Mouse (Mus musculus) ES-E14 (cell line): ENCODE measurements around the gene Mrps31. TPM values are rescaled to one million over a fixed set of nuclear protein-coding genes. Genes with fewer than 3 reads are reported as not detected.

Source experiments
- DNase-seq: peaks from one replicate; pipeline ENCODE4 v3.0.0-alpha.2; 2013; ENCODE audit warnings: low read depth, low spot score
- H3K27ac ChIP-seq: 2 replicates; pipeline ENCODE4 v1.5.1; 2012; ENCODE audit warnings: low read depth, mild to moderate bottlenecking, low read length, moderate library complexity, mixed read lengths; ENCODE audit not compliant: poor library complexity, insufficient read depth, severe bottlenecking
- H3K36me3 ChIP-seq: 2 replicates; pipeline ENCODE4 v1.6.1; 2012; ENCODE audit warnings: mild to moderate bottlenecking, low read length, moderate library complexity, mixed read lengths; ENCODE audit not compliant: control insufficient read depth, poor library complexity, insufficient read depth, severe bottlenecking
- H3K4me1 ChIP-seq, 2 experiments: fragments of 150-350 bp in 1 of 2; sonication (generic) in 1 of 2; 2 replicates each; pipeline ENCODE4 v1.6.1; 2012; ENCODE audit warnings: low read length in 2 of 2, mild to moderate bottlenecking in 1 of 2, mixed read lengths in 1 of 2; ENCODE audit not compliant: control insufficient read depth in 2 of 2, insufficient read depth in 2 of 2, poor library complexity in 1 of 2
- H3K4me3 ChIP-seq, 2 experiments: fragments of 150-350 bp in 1 of 2; sonication (generic) in 1 of 2; 2 replicates each; pipeline ENCODE4 v1.5.1; 2012; ENCODE audit warnings: low read length in 2 of 2, low read depth in 1 of 2, mild to moderate bottlenecking in 1 of 2, mixed read lengths in 1 of 2; ENCODE audit not compliant: insufficient read depth in 1 of 2, poor library complexity in 1 of 2, severe bottlenecking in 1 of 2
- H3K9ac ChIP-seq: 2 replicates; pipeline ENCODE4 v1.6.1; 2012; ENCODE audit warnings: low read depth, mild to moderate bottlenecking, low read length, mixed read lengths; ENCODE audit not compliant: poor library complexity, insufficient read depth, severe bottlenecking
- H3K9me3 ChIP-seq: fragments of 150-350 bp; sonication (generic); 2 replicates; pipeline ENCODE4 v1.6.1; 2012; ENCODE audit warnings: low read depth, mild to moderate bottlenecking, low read length; ENCODE audit not compliant: control insufficient read depth, insufficient read depth
- CHD2 ChIP-seq: IDR thresholded peaks from 2 replicates; pipeline ENCODE4 v1.6.1; 2014; ENCODE audit warnings: mild to moderate bottlenecking, low read depth, low read length, inconsistent platforms
- HCFC1 ChIP-seq: IDR thresholded peaks from 2 replicates; pipeline ENCODE4 v1.6.1; 2012; ENCODE audit warnings: low read length, inconsistent platforms, borderline replicate concordance; ENCODE audit not compliant: insufficient read depth
- MAFK ChIP-seq: IDR thresholded peaks from 2 replicates; pipeline ENCODE4 v1.6.1; 2014; ENCODE audit warnings: mild to moderate bottlenecking, low read depth, low read length, inconsistent platforms; ENCODE audit not compliant: insufficient read depth
- ZC3H11A ChIP-seq: IDR thresholded peaks from 2 replicates; pipeline ENCODE4 v1.6.1; 2012; ENCODE audit warnings: low read depth, mild to moderate bottlenecking, inconsistent platforms, low read length, borderline replicate concordance
- ZNF384 ChIP-seq: IDR thresholded peaks from 2 replicates; pipeline ENCODE4 v1.6.1; 2012; ENCODE audit warnings: low read depth, low read length, inconsistent platforms
- in situ Hi-C, 2 experiments: fragments of 600-800 bp; cut with MboI; formaldehyde crosslinking; loops; one replicate each; pipeline ENCODE4 v1.15.1; 2025; ENCODE audit warnings: low sequenced_read_pairs in 2 of 2, inconsistent platforms in 1 of 2; ENCODE audit not compliant: unreplicated experiment in 2 of 2
- total RNA-seq: library from RNA; depleted of rRNA; stranded (reverse); fragments of 300-350 nt; gene quantifications from 2 replicates; pipeline ENCODE4 v1.2.3, GENCODE M21; 2012; rRNA removed

Mrps31 gene
- total RNA-seq: 37.6 and 54.7 TPM in 2 replicates

- Histone ChIP-seq H3K36me3 (peaks cover 5% of the 10 kb centered on the region), H3K9ac (peak within 1 kb of the TSS; percentile 94), H3K9me3 (no peaks in the 10 kb centered on the region), H3K27ac (no peak within 1 kb of the TSS), H3K4me3 (peak within 1 kb of the TSS; percentile 92 to 96), H3K4me1 (peaks cover 3 to 5% of the 10 kb centered on the region in 2 experiments; a peak in 3 of 4 replicates)
- peak; percentile 90 for DNase-seq
- TF ChIP-seq MAFK: no peak
- TF ChIP-seq ZNF384: no peak
- no peak for TF ChIP-seq ZC3H11A
- peak; percentile 77; the same call in 1 of the 2 replicates for TF ChIP-seq CHD2
- peak; percentile 92 for TF ChIP-seq HCFC1
- in situ Hi-C loops: no loop called here
Observed at GRCm38 (mm10) chr8:22411282-22411702, at the start of gene Mrps31. Gene Mrps31 (plus strand): TSS chr8:22411361.

GRCm38 (mm10) chr8:22376311-22376710, 34.9 kb upstream of the Mrps31 start:
- TF ChIP-seq HCFC1 (no peak), CHD2 (no peak), ZC3H11A (no peak), MAFK (no peak), ZNF384 (no peak)
- Histone ChIP-seq H3K4me1 (0 out of 4 replicates have a peak, but pooled peaks cover 0 to 1% of the 10 kb centered on the region in 2 experiments), H3K9me3 (no peaks in the 10 kb centered on the region), H3K27ac (no peak overlapping the region), H3K4me3 (no peak overlapping the region), H3K9ac (no peak overlapping the region), H3K36me3 (peaks cover 16% of the 10 kb centered on the region)
- DNase-seq: no peak
- in situ Hi-C loops: no loop called here

- Histone ChIP-seq H3K4me1 (0 out of 4 replicates have a peak, but pooled peaks cover 0 to 1% of the 10 kb centered on the region in 2 experiments), H3K9me3 (no peaks in the 10 kb centered on the region), H3K36me3 (peaks cover 18% of the 10 kb centered on the region), H3K4me3 (no peak overlapping the region), H3K27ac (no peak overlapping the region), H3K9ac (no peak overlapping the region)
- in situ Hi-C loops: no loop called here
- TF ChIP-seq MAFK (no peak), ZNF384 (no peak), ZC3H11A (no peak), CHD2 (no peak), HCFC1 (no peak)
- DNase-seq: no peak
Observed at GRCm38 (mm10) chr8:22376903-22377302, 34.3 kb upstream of the Mrps31 start.

- no peak for TF ChIP-seq CHD2
- TF ChIP-seq ZC3H11A: no peak
- no peak for TF ChIP-seq HCFC1
- TF ChIP-seq MAFK: no peak
- no peak for TF ChIP-seq ZNF384
- peaks cover 33% of the 10 kb centered on the region for H3K36me3 ChIP-seq
- H3K9me3 ChIP-seq: no peaks in the 10 kb centered on the region
- no peak overlapping the region for H3K27ac ChIP-seq
- H3K4me3 ChIP-seq: no peak overlapping the region
- in situ Hi-C loops: no loop called here
- H3K4me1 ChIP-seq: 0 out of 4 replicates have a peak, but pooled peaks cover 0 to 1% of the 10 kb centered on the region in 2 experiments
- no peak for DNase-seq
- no peak overlapping the region for H3K9ac ChIP-seq
Observed at GRCm38 (mm10) chr8:22380934-22381333, 30.2 kb upstream of the Mrps31 start.
